Mouse (Mus musculus): ENCODE measurements around the gene Gas1. TPM values are rescaled to one million over a fixed set of nuclear protein-coding genes. Genes with fewer than 3 reads are reported as not detected.

The Gas1 gene
- polyA plus RNA-seq, 1 experiment from 2014 or later, result 299 TPM

DNA sequence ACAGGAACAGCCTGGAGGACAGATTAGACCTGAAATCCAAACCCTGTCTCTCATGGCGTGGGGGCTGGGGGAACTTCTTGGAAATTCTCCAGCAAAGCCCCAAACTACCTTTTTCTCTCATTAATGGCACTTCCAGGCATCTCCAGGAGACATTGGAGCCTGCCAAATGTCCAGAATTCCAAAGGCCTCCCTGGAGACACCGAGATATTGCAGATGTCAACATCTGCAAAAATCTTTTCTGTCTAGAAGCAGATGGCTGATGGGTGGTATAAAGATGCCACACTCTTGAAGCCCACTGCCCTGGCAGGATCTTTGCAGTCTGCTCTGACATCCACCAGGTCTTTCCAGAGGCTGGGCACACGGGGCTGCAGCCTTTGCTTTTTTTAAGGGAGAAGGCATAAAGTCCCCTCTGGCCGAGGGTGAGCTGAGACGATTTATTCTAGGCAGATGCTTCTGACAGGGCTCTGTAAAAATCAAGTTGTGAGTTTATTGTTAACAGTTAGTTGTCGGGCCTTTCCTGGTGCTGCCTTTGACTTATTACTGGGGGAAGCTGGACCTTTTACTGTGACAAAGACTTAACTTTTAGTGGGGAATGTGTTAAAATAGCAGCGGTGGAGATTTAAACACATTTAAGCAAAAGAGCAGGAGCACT lies 4.7 kb downstream of the Gas1 start:
- H3K4me2 ChIP-seq, result peak overlapping the region; percentile 47; the same call in 1 of the 2 replicates
- H3K36me3 ChIP-seq, result no peaks in the 10 kb centered on the region
- peak overlapping the region; percentile 87 for H3K27ac ChIP-seq
- peaks cover 10% of the 10 kb centered on the region for H3K4me1 ChIP-seq
- H3K27me3 ChIP-seq, result no peaks in the 10 kb centered on the region
- ATAC-seq (ENCODE audit: insufficient number of reproducible peaks, low FRiP score, low TSS enrichment, low read depth), result no peak
- no peaks in the 10 kb centered on the region for H3K9me3 ChIP-seq
- WGBS, result 8% methylated on average over 7 of the region's 7 CpGs
- peak overlapping the region; percentile 82; the same call in 1 of the 2 replicates for H3K4me3 ChIP-seq
- H3K9ac ChIP-seq, result no peak overlapping the region

DNA sequence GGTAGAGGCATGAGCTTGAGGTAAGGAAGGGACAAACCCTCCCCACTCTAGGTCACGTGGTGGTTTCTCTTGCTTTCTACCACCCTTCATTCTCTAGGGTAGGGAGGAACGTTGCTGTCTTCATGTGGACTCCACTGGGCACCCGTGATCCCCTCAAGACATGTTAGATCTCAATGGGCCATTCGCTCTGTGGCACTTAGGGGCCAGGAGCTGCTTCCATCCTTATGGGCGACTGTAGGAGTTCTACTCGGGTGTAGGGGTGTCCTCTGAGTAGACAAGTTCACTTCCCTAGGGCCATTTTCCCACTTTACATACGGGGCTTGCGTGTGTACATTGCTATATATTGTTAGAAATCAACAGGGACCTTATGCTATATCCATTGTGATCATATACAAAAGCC lies 5.4 kb downstream of the Gas1 start:
- no peak for ATAC-seq (ENCODE audit: insufficient number of reproducible peaks, low FRiP score, low TSS enrichment, low read depth)
- Histone ChIP-seq H3K27me3 (no peaks in the 10 kb centered on the region), H3K4me3 (no peak overlapping the region), H3K4me2 (no peak overlapping the region), H3K36me3 (no peaks in the 10 kb centered on the region), H3K4me1 (peaks cover 10% of the 10 kb centered on the region), H3K27ac (peak overlapping the region; percentile 87; the same call in 1 of the 2 replicates), H3K9ac (no peak overlapping the region), H3K9me3 (no peaks in the 10 kb centered on the region)
- WGBS, result 80% methylated on average over 8 of the region's 8 CpGs

DNA sequence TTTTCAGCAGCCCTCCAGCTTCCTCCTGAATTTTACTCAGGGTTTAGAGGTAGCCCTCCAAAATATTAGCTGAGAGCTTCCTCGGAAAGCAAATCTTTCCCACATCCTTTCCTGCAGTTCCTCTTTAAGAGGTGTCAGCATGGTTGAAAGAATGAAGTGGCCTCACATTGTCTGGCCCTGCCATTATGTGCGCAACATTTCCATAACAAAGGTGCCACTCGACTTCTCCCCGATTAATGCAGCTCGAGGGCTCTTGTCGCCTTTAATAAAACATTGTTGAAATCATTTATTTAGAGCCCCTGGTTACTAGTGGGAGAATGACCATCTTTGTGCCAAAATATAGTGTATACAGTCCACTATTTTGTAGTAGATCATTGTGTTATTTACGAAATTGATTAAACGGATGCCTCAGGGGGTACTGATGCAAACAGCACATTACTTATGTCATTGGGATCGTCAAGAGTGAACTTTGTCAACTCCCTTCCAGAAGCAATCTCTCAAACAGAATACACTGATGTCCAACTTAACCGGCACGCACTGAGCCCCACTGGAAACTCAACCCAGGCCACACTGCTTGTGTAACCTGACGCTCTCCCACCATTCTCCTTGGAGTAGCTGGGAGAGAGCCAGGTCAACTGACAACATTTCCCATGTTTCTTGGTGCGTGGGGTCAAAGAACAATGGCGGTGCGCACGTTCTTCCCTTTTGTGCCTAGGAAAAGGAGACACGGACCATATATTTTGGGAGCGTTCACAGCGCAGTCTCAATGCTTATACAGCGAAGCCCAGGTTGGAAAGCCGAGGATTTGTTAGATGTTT lies 6.1 kb downstream of the Gas1 start:
- H3K27me3 ChIP-seq, result no peaks in the 10 kb centered on the region
- H3K36me3 ChIP-seq, result no peaks in the 10 kb centered on the region
- H3K9me3 ChIP-seq, result no peaks in the 10 kb centered on the region
- no peak overlapping the region for H3K9ac ChIP-seq
- ATAC-seq (ENCODE audit: insufficient number of reproducible peaks, low FRiP score, low TSS enrichment, low read depth), result no peak
- no peak overlapping the region for H3K4me3 ChIP-seq
- H3K4me1 ChIP-seq, result peaks cover 10% of the 10 kb centered on the region
- 75% methylated on average over 21 of the region's 21 CpGs for WGBS
- no peak overlapping the region for H3K4me2 ChIP-seq
- no peak overlapping the region for H3K27ac ChIP-seq

DNA sequence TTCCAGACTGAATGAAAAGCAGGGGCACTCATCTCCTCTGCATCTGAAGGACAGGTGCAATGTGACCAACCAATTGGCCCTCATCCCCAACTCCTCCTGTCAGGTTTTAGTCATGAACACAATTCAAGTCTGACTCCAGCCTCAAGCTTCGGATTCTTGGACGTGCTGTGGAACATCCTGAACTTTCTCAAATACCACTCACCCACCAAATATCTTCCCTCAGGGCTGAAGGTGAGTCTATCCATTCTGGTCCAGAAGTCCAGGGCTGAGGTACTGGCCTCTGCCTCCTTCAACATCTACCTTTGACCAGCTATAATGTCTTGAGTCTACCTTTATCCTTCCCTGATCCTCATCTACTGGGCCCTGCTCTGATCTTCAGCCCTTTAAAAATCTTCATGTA lies 8.1 kb downstream of the Gas1 start:
- Histone ChIP-seq H3K27me3 (no peaks in the 10 kb centered on the region), H3K27ac (no peak overlapping the region), H3K4me3 (no peak overlapping the region), H3K4me2 (no peak overlapping the region), H3K9me3 (no peaks in the 10 kb centered on the region), H3K36me3 (no peaks in the 10 kb centered on the region), H3K4me1 (peaks cover 10% of the 10 kb centered on the region), H3K9ac (no peak overlapping the region)
- WGBS, result 93% methylated on average over 2 of the region's 2 CpGs
- no peak for ATAC-seq (ENCODE audit: insufficient number of reproducible peaks, low FRiP score, low TSS enrichment, low read depth)

DNA sequence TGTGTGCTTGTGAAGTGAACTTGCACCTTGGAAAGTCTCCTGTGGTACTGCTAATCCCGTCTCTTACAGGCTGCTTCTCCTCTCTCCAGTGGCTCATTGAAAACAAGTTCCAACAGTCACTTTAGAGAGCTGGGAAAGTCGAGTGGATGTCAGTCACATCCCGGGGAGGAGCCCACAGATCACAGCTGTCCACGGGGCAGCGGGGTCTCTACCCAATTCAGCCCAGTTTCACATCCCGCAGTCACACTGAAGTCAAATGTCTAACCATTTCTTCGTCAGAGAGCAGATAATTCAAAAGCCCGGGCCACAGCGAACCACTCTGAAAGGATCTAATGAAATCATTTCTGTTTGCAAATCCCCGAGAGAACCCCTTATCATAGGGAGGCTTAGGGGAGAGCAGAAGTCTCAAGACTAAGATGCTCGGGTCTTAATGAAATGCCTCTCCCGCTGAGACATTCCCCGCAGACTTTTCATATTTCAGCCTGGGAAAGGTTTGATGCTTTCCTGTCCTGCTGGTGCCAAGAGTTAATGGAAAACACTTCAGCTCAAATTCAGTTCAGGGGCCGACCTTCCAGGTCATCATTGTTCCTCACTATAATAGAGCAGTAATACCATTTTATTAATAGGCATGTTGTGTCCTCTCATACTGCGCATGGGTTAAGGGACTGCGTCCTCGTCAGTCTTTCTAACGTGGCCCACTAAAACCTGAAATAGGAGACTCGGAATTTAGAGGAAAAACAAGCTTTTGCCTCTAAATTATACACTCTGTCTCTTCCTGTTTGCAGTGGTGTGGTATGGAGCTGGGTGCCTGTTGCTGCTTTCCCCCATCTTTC lies 20.7 kb downstream of the Gas1 start:
- peak overlapping the region; percentile 57 for H3K27ac ChIP-seq
- H3K4me1 ChIP-seq, result peaks cover 12% of the 10 kb centered on the region
- no peaks in the 10 kb centered on the region; the same call in 1 of the 2 replicates for H3K9me3 ChIP-seq
- no peaks in the 10 kb centered on the region for H3K36me3 ChIP-seq
- ATAC-seq (ENCODE audit: insufficient number of reproducible peaks, low FRiP score, low TSS enrichment, low read depth), result no peak
- no peak overlapping the region for H3K4me3 ChIP-seq
- 22% methylated on average over 19 of the region's 19 CpGs for WGBS
- 0 out of 2 replicates have a peak overlapping the region, but pooled peaks have one; percentile 5 for H3K4me2 ChIP-seq
- no peak overlapping the region for H3K9ac ChIP-seq
- no peaks in the 10 kb centered on the region for H3K27me3 ChIP-seq

DNA sequence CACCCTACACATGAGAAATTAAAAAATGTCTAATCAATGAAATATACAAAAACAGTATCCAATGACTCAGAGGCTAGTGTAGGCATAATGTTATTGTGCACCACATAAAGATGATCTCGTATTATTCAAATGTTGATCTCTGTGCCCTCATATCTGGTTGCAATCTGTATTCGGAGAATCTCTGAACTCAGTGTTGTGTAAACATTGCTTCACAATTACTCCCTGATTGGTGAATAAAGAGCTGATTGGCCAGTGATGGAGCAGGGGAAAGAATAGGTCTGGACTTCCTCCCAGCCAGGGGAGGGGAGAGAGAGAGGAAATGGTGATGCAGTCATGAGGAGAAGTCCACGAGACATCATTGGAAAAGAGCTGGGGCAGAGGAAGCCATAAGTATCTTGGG lies 23.0 kb downstream of the Gas1 start:
- Histone ChIP-seq H3K27me3 (no peaks in the 10 kb centered on the region), H3K9ac (no peak overlapping the region), H3K27ac (no peak overlapping the region), H3K4me1 (peaks cover 12% of the 10 kb centered on the region), H3K4me2 (no peak overlapping the region), H3K9me3 (no peaks in the 10 kb centered on the region; the same call in 1 of the 2 replicates), H3K4me3 (no peak overlapping the region), H3K36me3 (no peaks in the 10 kb centered on the region)
- WGBS, result 92% methylated on average over 3 of the region's 3 CpGs
- no peak for ATAC-seq (ENCODE audit: insufficient number of reproducible peaks, low FRiP score, low TSS enrichment, low read depth)

DNA sequence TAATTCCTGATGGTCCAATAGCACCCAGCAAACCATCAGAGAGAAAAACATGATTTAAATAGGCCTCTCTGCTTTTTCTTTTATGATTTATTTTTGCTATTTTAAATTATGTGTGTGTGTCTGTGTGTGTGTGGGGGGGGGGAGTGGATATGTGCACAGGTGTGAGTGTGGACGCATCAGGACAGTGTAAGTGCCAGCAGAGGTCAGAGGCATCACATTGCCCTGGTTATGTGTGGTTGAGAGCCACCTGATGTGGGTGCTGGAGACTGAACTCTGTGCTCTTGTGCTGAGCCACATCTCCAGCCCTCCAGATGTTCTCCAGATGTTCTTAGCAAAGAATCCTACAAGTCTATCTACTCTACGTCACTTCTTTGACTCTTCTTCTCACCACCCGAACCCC lies 28.9 kb downstream of the Gas1 start:
- ATAC-seq (ENCODE audit: insufficient number of reproducible peaks, low FRiP score, low TSS enrichment, low read depth), result no peak
- peak overlapping the region; percentile 54; the same call in 1 of the 2 replicates for H3K27ac ChIP-seq

DNA sequence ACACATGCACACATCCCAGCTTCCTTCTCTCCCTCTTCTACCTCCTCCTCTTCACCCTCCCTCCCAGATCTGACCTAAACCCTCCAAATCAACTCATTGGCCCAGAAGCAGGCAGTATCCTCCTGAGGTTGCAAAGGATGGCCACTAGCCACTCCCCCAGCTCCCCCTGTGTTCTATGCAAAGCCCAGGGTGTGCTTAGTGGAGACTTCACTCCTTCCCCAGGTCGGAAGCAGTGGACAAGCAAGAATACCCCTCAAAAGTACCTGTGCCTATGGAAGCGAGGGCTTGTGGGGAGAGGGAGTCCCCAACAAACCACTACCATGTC lies 29.3 kb downstream of the Gas1 start:
- 0 out of 2 replicates have a peak, but pooled peaks have one; percentile 12 for ATAC-seq (ENCODE audit: insufficient number of reproducible peaks, low FRiP score, low TSS enrichment, low read depth)
- no peak overlapping the region for H3K4me3 ChIP-seq
- H3K9ac ChIP-seq, result peak overlapping the region; percentile 23; the same call in 1 of the 2 replicates
- H3K4me2 ChIP-seq, result peak overlapping the region; percentile 38; the same call in 1 of the 2 replicates
- no peaks in the 10 kb centered on the region for H3K9me3 ChIP-seq
- H3K27ac ChIP-seq, result peak overlapping the region; percentile 54; the same call in 1 of the 2 replicates
- H3K36me3 ChIP-seq, result no peaks in the 10 kb centered on the region
- 80% methylated on average over 2 of the region's 2 CpGs for WGBS
- peaks cover 17% of the 10 kb centered on the region for H3K4me1 ChIP-seq
- H3K27me3 ChIP-seq, result no peaks in the 10 kb centered on the region

More for the DNA sequence above, 28.9 kb downstream of the Gas1 start:
- H3K4me1 ChIP-seq, result peaks cover 17% of the 10 kb centered on the region
- H3K36me3 ChIP-seq, result no peaks in the 10 kb centered on the region
- 40% methylated on average over 3 of the region's 3 CpGs for WGBS
- no peak overlapping the region for H3K9ac ChIP-seq
- H3K27me3 ChIP-seq, result no peaks in the 10 kb centered on the region
- H3K4me2 ChIP-seq, result no peak overlapping the region
- no peaks in the 10 kb centered on the region for H3K9me3 ChIP-seq
- no peak overlapping the region for H3K4me3 ChIP-seq

DNA sequence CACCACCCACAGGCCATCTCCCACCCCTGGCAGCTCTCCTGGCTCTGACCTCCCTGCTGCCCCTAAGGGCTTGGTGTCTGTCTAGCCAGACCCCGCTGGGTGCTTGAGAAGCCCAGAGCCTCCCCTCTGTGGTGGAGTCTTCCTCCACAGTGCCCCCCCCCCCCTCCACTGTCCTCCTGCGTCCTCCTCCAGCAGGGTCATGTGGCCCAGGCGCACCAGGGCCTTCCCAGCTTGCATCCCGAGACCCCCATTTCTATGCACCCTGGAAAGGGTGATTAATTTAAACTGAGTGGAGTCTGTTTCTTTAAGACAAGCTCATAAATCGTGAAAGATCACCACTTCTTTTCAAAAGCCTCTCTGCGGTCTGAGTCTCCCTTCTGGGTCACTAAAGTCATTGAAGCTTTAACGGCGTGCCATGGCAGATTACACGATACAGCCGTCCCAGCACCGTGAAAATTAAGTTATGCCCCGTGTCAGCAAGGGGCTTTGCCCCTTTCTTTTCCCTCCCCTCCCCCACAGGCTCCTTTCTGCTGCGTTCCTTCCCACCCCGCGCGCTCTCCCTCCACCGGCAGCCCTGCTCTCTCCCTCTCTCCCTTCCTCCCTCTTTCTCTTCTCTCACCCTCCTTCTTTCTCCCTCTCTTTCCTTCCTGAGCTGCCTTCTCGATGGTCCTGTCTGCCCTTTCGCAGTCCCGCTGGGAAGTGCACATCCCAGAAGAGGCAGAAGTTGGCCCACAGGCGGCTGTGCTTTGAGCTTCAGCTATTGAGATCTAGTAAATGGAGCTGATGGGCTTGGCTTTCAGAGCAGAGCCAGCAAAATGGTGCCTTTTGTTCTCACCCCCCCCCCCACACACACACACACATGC lies 29.9 kb downstream of the Gas1 start:
- WGBS, result 4% methylated on average over 21 of the region's 21 CpGs
- Histone ChIP-seq H3K9me3 (no peaks in the 10 kb centered on the region), H3K4me2 (peak overlapping the region; percentile 38), H3K36me3 (no peaks in the 10 kb centered on the region), H3K9ac (peak overlapping the region; percentile 23; the same call in 1 of the 2 replicates), H3K4me3 (peak overlapping the region; percentile 28), H3K4me1 (peaks cover 17% of the 10 kb centered on the region), H3K27me3 (no peaks in the 10 kb centered on the region), H3K27ac (peak overlapping the region; percentile 57)
- peak; percentile 42; the same call in 1 of the 2 replicates for ATAC-seq (ENCODE audit: insufficient number of reproducible peaks, low FRiP score, low TSS enrichment, low read depth)

DNA sequence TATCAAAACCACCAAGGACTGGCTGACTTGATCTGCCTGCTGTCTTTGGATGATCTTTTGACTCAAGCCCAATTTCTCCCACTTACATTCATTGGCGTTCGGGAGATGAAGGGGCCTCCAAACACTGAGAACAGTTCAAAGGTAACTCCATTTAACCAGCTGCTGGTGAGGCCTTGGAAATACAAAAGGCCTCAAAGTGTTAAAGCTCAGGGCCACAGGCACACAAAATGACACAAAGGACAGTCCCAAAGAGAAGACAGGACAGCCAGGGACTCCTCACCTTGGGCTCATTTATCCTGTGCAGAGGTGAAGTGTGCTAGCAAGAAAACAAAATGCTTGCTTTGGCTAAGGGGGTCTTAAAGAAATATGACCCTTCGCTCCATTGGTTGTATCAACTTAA lies 30.9 kb downstream of the Gas1 start:
- Histone ChIP-seq H3K4me1 (peaks cover 17% of the 10 kb centered on the region), H3K4me2 (no peak overlapping the region), H3K27me3 (no peaks in the 10 kb centered on the region), H3K9ac (no peak overlapping the region), H3K4me3 (no peak overlapping the region), H3K36me3 (no peaks in the 10 kb centered on the region), H3K9me3 (no peaks in the 10 kb centered on the region), H3K27ac (no peak overlapping the region)
- ATAC-seq (ENCODE audit: insufficient number of reproducible peaks, low FRiP score, low TSS enrichment, low read depth), result no peak
- WGBS, result 64% methylated on average over 3 of the region's 3 CpGs

DNA sequence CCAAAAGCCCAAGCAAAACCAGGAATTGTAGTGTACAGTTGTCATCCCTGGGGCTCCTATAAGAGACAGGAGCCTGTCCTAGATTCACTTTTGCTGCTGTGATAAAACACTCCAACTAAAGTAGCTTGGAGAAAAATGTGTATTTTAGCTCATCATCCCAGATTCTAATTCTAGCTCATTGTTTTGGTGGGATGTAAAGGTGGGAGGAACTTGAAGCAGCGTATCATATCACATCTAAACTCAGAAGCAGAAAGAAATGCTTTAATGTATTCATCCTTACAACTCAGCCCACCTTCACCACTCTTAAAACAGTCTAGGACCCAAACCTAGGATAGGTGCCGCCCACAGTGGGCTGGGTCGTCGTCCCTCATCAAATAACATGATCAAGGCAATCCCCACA lies 40.2 kb downstream of the Gas1 start:
- no peak overlapping the region for H3K4me3 ChIP-seq
- H3K9me3 ChIP-seq, result no peaks in the 10 kb centered on the region
- H3K27me3 ChIP-seq, result no peaks in the 10 kb centered on the region
- no peaks in the 10 kb centered on the region for H3K36me3 ChIP-seq
- ATAC-seq (ENCODE audit: insufficient number of reproducible peaks, low FRiP score, low TSS enrichment, low read depth), result no peak
- WGBS, result 96% methylated on average over 4 of the region's 4 CpGs
- H3K4me1 ChIP-seq, result peaks cover under 1% of the 10 kb centered on the region; the same call in 1 of the 2 replicates
- no peak overlapping the region for H3K4me2 ChIP-seq
- H3K27ac ChIP-seq, result no peak overlapping the region
- no peak overlapping the region for H3K9ac ChIP-seq

Data from limb, embryonic 15.5 days (tissue).